In genomic region chr1:126929666-126930065, GRCm38 (mm10) we compare ENCODE assay signal across 9 mouse cellular contexts.
DNase-seq lines count a peak whose midpoint lies in the region; ATAC-seq and TF ChIP-seq lines count a peak whose summit lies in the region.
"Had no signal": no experiment of that assay in that cellular context is flagged by ENCODE, and none has a peak within 500 bp of the region (broad histone marks: within the 10 kb centered on the region; RNA-seq: fewer than 3 reads in every experiment).

No protein-coding gene starts in this region.

- peaks cover 7% of the 10 kb centered on the region; the same call in 1 of the 2 replicates for H3K4me1 ChIP-seq in limb, embryonic 11.5 days (ENCODE audit: control insufficient read depth, insufficient read depth, low read length)
- peaks cover 24% of the 10 kb centered on the region for H3K4me1 ChIP-seq in limb, embryonic 10.5 days
- H3K4me1 ChIP-seq in MEL (ENCODE audit: control insufficient read depth in 1 of 2, insufficient read depth in 2 of 2, low read length in 2 of 2) = no peaks in the 10 kb centered on the region
- peaks cover 33% of the 10 kb centered on the region for H3K4me1 ChIP-seq in forebrain, embryonic 13.5 days

- WGBS in limb, embryonic 11.5 days = 72% methylated on average over 4 of the region's 4 CpGs
- 73% methylated on average over 4 of the region's 4 CpGs for WGBS in limb, embryonic 10.5 days
- 64% methylated on average over 4 of the region's 4 CpGs for WGBS in forebrain, embryonic 13.5 days

- H3K9ac ChIP-seq in limb, embryonic 11.5 days (ENCODE audit: low read length) = no peak overlapping the region
- no peak overlapping the region for H3K9ac ChIP-seq in MEL (ENCODE audit: control insufficient read depth, low read depth, low read length, poor library complexity, severe bottlenecking)
- no peak overlapping the region for H3K9ac ChIP-seq in forebrain, embryonic 13.5 days

- H3K4me3 ChIP-seq in limb, embryonic 11.5 days (ENCODE audit: low read depth, low read length) = no peak overlapping the region
- no peak overlapping the region for H3K4me3 ChIP-seq in limb, embryonic 10.5 days
- no peak overlapping the region for H3K4me3 ChIP-seq in MEL (ENCODE audit: control insufficient read depth in 1 of 2, insufficient read depth in 1 of 2, low read depth in 2 of 2, low read length in 2 of 2)
- H3K4me3 ChIP-seq in forebrain, embryonic 13.5 days = no peak overlapping the region

- H3K4me2 ChIP-seq in limb, embryonic 11.5 days (ENCODE audit: low read depth, severe bottlenecking) = no peak overlapping the region
- H3K4me2 ChIP-seq in forebrain, embryonic 13.5 days = no peak overlapping the region

- H3K79me2 ChIP-seq in MEL (ENCODE audit: control insufficient read depth, insufficient read depth, low read length, poor library complexity) = no peaks in the 10 kb centered on the region

- no peaks in the 10 kb centered on the region for H3K36me3 ChIP-seq in limb, embryonic 11.5 days (ENCODE audit: control insufficient read depth, insufficient read depth, low read length)
- H3K36me3 ChIP-seq in limb, embryonic 10.5 days = no peaks in the 10 kb centered on the region
- H3K36me3 ChIP-seq in MEL (ENCODE audit: control insufficient read depth in 1 of 2, insufficient read depth in 2 of 2, low read length in 2 of 2) = no peaks in the 10 kb centered on the region
- no peaks in the 10 kb centered on the region for H3K36me3 ChIP-seq in forebrain, embryonic 13.5 days (ENCODE audit: poor library complexity, severe bottlenecking)
- H3K36me3 ChIP-seq: G1E had no signal

- H3K27me3 ChIP-seq in limb, embryonic 11.5 days (ENCODE audit: control insufficient read depth, insufficient read depth, low read length) = no peaks in the 10 kb centered on the region
- H3K27me3 ChIP-seq in limb, embryonic 10.5 days (ENCODE audit: low read depth, poor library complexity, severe bottlenecking) = no peaks in the 10 kb centered on the region
- no peaks in the 10 kb centered on the region for H3K27me3 ChIP-seq in MEL (ENCODE audit: control insufficient read depth in 1 of 2, insufficient read depth in 2 of 2, low read length in 2 of 2)
- H3K27me3 ChIP-seq in forebrain, embryonic 13.5 days = 0 out of 2 replicates have a peak, but pooled peaks cover 7% of the 10 kb centered on the region

- DNase-seq in cerebellum, postnatal 10 days = peak; percentile 77 to 82
- no peak for DNase-seq in cerebellum, adult 11-12 months
- DNase-seq in limb, embryonic 11.5 days (ENCODE audit: low spot score) = peak; percentile 46
- no peak for DNase-seq in limb, embryonic 10.5 days (ENCODE audit: low spot score)
- peak; percentile 3 for DNase-seq in MEL (ENCODE audit: low read depth, low spot score)
- peak; percentile 8 to 63 for DNase-seq in layer of hippocampus, adult 18-20 months (ENCODE audit: low spot score in 2 of 2)

- no peak for ATAC-seq in limb, embryonic 11.5 days (ENCODE audit: insufficient number of reproducible peaks, low FRiP score, low TSS enrichment, low read depth)
- no peak for ATAC-seq in forebrain, embryonic 13.5 days
- no peak for ATAC-seq in erythroblast, adult 5-6 weeks (replicated peaks; ENCODE audit: low FRiP score, poor library complexity, severe bottlenecking)

- TF ChIP-seq RAD21 in MEL (IDR thresholded peaks at IDR 0.05; ENCODE audit: low read depth, low read length) = no peak; the same call in 1 of the 2 replicates

- peak in 1 of 3 experiments; percentile 24; a peak in 1 of 6 replicates for TF ChIP-seq CTCF in MEL (IDR thresholded peaks at IDR 0.05 in 2 of 3, conservative IDR thresholded peaks at IDR 0.05 in 1 of 3; ENCODE audit: control insufficient read depth in 1 of 3, insufficient read depth in 1 of 3, low read depth in 2 of 3, low read length in 3 of 3, poor library complexity in 1 of 3, severe bottlenecking in 1 of 3)

- no peak for TF ChIP-seq EP300 in MEL (IDR thresholded peaks at IDR 0.05; ENCODE audit: low read depth in 1 of 2, low read length in 2 of 2)

- no peak overlapping the region for H3K27ac ChIP-seq in limb, embryonic 11.5 days (replicated peaks; ENCODE audit: low read depth, low read length)
- no peak overlapping the region for H3K27ac ChIP-seq in limb, embryonic 10.5 days
- H3K27ac ChIP-seq in MEL (ENCODE audit: control insufficient read depth, low read depth, low read length) = no peak overlapping the region
- H3K27ac ChIP-seq in forebrain, embryonic 13.5 days = no peak overlapping the region

- no peaks in the 10 kb centered on the region for H3K9me3 ChIP-seq in limb, embryonic 11.5 days (ENCODE audit: control insufficient read depth, low read length)
- H3K9me3 ChIP-seq in limb, embryonic 10.5 days (replicated peaks) = no peaks in the 10 kb centered on the region
- no peaks in the 10 kb centered on the region for H3K9me3 ChIP-seq in MEL (replicated peaks; ENCODE audit: insufficient read depth, low read length)
- no peaks in the 10 kb centered on the region for H3K9me3 ChIP-seq in forebrain, embryonic 13.5 days (replicated peaks)

- no peak for TF ChIP-seq POLR2A in MEL (IDR thresholded peaks at IDR 0.05; ENCODE audit: control insufficient read depth in 1 of 2, insufficient read depth in 1 of 2, low read depth in 1 of 2, low read length in 2 of 2, poor library complexity in 1 of 2)

TF ChIP-seq in MEL, 35 proteins besides CTCF, POLR2A, EP300 and RAD21:
- TF ChIP-seq SMC3 (IDR thresholded peaks at IDR 0.05; ENCODE audit: low read depth, low read length) (peak; percentile 31; the same call in 1 of the 2 replicates), ELF1 (IDR thresholded peaks at IDR 0.05; ENCODE audit: low read depth, low read length) (no peak)

Comparison
In these comparisons a context has a peak if more than half of its experiments do, and no peak if none do; other contexts are left out.
1. DNase-seq: peak in cerebellum, postnatal 10 days (2 of 2), limb, embryonic 11.5 days (single experiment), MEL (single experiment) and layer of hippocampus, adult 18-20 months (2 of 2); none in cerebellum, adult 11-12 months (single experiment) and limb, embryonic 10.5 days (single experiment).